Mouse (Mus musculus) gastrocnemius, postnatal 25 days (tissue): ENCODE data around the gene Fam122a. TPM values are rescaled to one million over a fixed set of nuclear protein-coding genes. Genes with fewer than 3 reads are reported as not detected.

Source experiments
- DNase-seq: peaks from one replicate; pipeline ENCODE4 v3.0.0; 2022
- total RNA-seq, 2 experiments: library from RNA; stranded (reverse); gene quantifications; 1 replicate in 1 of 2; 2 replicates in 1 of 2; pipeline ENCODE4 v1.2.3; 2021

Gene Fam122a
- total RNA-seq, 2 experiments from 2014 or later, result 12.2 to 17.5 TPM

DNA sequence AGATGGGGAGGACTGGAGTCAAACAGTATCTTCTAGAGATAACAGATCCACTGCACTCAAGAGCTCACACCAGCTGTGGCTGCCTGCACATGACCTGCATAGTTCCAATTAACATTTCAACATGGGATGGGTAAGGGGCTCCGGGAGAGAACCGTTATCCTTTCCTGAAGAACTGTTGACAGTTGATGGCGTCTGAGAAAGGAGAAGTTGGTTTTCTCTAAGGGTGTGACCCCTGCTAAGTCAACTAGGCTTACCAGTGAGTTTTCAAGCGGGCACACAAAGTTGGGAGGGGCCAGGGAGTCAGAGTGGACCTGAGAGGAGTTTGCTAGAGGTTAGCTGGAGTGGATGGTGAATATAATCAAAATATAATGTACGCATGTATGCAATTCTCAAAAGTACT is 13.1 kb upstream of the Fam122a start:
- no peak for DNase-seq

DNA sequence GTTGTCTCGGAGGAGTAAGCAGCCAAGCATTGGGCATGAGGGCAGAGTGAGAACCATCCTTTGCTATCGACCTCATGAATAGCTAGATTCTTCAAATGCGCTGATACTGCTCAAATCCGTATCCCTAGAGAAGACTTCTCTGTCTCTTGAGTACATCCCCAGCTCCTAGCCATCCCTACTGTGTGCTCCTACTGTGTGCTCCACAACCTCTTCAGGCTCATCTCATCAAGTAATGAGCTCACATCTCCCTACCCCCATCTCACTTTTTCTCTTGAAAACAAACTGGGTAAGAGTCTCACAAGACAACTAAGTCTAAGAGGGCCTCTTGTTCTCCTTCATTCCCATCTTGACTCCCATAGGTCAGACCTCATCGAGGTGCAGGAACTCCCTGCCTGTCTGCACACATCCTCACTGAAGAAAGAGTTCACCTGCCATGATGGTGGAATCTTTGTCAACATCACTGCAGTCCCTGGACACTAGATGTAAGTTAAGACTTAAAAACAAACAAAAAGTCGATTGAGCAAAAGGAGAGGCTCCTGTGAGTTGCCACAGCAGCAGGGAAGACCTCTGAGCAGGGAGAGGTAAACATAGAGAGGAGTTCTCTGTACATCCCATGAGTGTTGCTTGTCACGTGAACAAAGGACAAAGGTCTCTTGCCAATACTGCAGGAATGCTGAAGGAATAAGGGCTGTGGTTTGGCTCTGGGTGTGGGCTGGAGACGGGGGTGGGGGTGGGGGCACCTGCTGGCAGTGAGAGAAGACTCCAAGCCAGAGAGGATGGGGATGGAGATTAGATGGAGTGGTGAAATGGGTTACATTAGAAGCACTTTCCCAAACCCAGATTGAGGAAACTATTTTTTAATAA is 9.5 kb upstream of the Fam122a start:
- DNase-seq, result no peak

DNA sequence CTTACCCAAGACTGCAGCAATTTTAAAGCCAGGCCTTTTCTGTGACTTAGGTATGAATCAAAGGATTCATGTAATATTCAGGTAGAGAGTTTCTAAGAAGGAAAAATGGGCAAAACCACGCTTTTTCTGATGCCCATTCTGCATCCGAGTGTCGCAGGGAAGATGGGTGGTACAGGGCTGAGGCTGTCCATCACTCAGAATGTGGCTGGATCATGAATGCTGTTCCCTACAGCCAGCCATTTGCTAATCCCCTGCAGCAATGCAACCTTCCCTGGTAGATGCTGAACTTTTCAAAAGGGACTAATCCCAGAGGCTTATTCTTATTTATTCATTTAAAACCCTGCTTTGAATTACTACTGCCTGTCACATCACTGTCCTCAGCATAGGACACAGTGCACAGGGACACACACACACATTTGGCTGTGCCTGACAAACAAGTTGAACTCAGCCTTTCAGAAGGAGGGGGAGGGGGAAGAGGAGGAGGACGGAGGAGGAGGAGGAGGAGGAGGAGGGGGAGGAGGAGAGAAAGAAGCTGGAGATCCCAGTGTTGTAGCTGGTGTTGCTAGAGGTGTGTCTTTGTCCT is 7.5 kb upstream of the Fam122a start:
- no peak for DNase-seq

DNA sequence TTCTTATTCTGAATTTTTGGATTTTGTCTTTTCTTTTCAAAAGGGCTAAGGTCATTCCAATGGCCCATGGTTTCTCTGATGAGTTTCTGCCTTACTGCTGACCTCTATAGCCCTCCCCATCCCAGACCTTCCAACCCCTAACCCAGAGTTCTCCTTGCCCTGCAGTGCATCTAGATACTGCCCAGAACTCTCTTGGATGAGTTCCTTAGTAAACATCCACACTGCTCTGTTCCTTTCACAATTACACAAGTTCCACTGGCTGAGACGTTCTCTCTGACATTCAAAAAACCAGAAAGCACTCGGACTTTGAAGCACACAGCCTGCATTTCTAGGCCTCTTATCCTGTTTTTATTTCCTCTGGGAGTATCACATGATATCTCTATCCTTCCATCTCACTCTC is 3.8 kb upstream of the Fam122a start:
- no peak for DNase-seq

DNA sequence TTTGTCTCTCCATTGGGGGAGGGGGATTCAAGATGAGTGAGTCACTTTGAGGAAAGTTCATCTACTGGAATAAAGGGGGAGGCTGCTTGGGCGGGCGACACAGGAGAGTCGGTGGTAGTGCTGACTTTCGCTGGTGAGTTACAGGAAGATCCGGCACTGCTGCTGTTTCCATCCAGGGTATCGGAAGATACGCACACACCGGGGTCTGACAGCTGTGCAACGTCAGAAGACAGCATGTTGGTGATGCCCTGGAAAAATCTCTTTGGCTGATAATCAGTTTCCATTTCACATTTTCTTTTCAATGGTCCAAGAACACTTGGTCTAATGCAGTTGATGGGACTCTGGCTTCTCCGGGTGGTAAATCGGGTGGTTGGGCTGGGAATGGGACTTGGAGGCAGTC is 695 bp downstream of the Fam122a start:
- DNase-seq, result no peak

DNA sequence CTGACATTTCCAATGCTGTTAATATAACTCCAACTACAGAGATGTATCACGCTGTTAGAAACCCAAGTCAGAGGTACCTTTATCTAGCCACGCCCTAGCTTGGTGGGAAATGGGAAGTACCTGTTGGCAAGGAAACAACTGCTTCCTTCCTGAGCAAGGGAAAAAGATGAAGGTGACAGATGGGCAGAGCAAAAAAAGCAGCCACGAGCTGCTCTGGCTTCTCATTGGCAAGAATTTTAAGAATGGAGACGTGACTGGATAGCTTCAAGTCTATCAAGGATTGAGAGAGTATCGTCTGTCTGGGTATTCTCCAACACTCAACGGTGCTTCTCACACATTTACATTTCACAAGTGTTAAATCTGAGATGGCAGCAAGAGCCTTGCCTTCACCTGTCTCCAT is 1.9 kb downstream of the Fam122a start:
- no peak for DNase-seq

DNA sequence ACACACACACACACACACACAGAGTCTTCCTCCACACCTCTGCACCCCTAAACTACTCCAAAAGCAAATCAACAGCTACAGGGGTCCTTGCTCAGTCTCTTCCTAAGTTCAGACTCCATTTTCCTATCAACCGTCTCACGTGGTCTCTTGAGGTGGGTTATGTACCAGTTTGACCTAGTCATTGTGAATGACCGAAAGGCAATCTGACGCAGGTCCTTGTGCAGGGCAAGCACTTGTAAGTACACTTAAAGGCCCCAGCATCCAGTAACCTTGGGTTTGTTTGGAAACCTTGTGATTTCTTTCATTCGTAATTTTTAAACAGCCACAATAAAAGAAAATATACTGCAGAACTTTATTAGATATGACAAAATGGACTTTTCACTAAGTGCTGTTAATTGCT is 4.6 kb downstream of the Fam122a start:
- no peak for DNase-seq

DNA sequence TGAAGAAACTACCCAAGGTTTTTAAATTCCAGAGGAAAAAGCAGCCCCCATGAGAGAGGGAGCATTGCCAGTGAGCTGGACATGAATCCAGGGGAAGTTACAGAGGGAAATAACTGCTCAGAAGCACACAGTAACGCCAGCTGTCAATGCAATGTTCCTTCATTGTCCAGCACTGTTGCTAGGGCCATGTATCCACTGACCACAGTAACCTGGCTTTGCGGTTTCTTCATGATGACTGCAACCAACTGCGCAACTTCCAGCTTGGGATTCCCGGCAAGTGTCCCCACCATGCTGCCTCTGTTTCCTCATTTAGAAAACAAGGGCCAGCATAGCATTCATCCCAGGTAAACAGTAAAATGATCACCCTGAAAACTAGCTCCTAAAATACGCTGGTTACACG is 5.6 kb downstream of the Fam122a start:
- no peak for DNase-seq

DNA sequence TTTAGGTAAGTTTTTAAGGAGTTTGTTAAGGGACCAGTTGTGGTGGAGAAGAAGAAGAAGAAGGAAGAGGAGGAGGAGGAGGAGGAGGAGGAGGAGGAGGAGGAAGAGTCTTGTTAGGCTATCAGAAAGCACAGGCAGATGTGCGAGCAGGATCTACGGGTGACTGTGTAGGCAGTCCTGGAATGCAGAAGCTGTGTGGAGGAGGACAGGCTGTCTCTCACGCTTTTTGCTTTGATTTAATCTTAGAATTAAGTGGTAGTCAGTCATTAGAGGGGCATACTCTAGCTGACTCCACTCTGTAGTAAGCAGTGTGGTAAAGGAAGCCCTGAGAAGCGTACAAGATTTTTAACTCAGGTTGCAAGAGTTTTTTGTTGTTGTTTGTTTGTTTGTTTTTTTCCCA is 7.9 kb downstream of the Fam122a start:
- no peak for DNase-seq

DNA sequence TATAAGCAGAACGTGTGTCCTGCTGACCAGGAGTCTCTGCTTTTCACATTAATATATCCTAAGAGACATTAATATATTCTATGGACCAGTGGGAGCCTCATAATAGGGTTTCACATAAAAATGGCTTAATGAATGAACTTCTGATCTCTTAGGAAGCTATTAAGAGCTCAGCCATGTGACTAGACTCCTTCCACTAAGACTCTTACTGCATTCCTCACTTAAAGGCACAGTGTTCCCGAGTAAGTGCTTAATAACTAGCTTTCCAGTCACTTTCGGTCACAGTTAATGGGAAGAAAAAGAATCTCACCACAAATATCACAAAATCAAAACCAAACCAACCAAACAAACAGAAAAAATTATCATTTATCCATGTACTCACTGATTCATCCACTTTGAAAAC is 8.5 kb downstream of the Fam122a start:
- no peak for DNase-seq

DNA sequence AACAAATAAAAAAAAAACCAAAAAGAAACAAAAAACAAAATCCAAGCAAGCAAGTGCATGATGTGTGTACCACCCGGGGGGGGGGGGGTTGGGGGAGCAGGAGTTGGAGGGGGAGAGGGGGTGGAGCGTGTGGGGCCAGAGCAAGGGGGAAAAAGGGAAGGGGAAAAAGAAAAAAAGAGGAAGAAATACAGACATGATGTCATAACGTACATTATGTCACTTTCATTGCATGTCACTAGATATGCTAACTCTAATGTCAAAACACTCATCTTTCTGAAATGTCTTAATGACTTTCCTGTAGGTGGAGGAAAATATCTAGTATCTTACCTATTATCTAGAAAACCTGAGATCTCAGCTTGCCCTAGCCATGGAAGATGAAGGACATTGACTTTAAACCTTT is 14.1 kb downstream of the Fam122a start:
- DNase-seq, result no peak

DNA sequence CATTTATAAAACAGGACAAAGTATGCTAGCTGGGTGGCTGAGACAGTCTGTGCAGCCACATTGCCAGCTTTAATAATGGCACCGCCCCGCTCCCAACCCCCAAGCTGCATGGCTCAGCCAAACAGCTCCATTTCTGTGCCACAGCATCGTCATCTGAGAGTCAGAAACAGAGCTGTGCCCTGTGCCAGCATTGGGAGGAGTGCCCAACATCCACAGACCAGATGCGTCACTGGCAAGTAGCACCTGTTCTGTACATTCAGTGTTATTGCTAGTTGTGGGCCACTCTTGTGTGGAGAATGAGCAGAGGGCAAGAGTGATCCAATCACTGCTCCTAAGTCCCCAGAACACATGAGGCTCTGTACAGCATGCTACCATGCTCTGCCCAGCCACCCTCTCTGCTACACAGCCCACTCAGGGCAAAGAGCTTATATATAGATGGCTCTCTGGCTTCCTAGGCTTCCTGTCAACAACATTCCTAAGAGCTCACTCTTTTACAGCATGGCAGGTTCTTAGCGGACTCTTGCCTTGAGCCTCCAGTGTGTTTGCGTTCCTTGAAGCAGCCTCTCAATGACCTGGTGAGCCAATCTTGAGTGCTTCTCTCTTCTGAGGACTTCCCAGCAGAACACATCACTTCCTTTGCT is 20.4 kb downstream of the Fam122a start:
- no peak for DNase-seq

DNA sequence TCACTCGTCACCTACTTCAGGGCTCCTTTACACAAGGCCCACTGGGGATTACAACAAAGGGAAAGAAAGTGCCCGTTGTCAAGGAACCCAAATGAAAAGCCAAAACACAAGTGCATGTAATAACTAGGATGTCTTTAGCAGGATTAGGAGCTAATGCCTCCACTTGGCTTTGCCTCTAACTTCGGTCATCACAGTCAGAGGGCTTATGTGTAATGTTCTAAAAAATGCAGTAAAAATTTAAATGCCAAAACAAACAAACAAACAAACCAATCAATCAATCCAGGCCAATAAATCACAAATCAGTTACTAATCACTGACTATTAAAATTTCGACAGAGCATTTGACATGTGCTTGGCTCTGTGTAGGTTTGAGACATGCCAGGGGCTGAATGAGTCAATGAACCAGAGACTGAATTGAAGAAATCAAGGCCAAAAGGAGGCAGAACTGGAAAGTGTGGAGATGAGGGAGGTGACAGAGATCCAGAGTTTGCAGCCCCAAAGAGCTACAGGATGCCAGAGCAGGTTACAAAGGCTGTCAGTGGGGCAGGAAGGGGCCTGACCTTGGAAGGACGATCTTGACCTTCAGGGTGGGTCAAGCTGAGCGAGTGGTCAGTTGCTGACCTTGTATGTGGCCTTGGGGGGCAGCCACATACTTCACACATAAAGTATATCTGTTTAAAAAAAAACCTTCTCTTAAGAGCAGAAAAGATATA is 21.8 kb downstream of the Fam122a start:
- no peak for DNase-seq

DNA sequence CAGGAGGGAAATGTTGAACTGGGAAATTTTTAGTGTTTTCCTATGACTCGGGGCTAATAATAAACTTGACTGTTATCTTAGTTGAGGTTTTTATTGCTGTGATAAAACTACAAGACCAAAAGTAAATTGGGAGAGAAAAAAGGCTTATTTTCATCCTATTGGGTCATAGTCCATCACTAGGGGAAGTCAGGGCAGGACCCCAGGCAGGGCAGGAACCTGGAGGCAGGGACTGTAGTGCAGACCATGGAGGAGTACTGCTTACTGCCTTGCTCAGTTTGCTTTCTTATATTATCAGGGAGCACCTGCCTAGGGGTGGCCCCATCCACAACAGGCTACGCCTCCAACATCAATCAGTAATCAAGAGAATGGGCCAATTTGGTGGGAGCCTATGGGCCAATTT is 22.7 kb downstream of the Fam122a start:
- DNase-seq, result no peak

DNA sequence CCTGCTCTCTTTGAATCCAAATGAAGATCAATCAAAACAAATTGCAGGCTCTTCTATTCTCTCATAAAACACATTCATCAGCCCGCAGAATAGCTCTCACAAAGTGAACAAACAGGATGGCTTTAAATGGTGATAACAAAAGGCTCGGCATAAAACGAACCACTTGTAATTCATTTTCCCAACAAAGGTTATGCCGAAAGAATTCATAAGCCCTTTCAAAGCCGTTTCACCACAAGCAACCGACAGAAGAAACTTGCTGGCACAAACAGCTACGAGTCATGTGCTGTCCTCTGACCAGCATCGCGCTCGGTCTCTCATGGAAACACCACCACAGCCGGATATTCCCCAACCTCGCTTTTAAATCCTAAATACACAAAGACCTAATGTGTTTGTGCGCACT is 23.8 kb downstream of the Fam122a start:
- DNase-seq, result no peak

DNA sequence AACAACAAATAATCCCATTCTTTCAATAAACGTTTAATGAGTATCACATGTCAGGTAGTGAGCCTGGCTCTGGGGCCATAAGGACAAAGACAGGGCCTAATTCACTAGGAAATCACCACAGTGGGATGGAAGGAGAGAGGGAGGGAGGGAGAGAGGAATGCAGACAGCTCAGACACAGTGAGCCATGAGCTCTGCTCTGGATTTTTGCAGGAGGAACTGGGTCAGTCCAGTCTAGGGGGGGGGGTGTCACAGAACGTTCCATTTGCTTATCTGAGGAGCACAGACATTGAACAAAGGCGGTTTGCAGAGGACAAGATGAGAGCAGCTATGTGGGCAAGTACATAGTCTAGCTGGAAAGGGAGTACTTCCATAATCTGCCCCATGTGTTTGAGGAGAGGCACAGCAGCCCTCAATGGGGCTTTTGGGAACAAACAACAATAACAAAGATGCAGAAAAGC is 24.7 kb downstream of the Fam122a start:
- DNase-seq, result no peak

DNA sequence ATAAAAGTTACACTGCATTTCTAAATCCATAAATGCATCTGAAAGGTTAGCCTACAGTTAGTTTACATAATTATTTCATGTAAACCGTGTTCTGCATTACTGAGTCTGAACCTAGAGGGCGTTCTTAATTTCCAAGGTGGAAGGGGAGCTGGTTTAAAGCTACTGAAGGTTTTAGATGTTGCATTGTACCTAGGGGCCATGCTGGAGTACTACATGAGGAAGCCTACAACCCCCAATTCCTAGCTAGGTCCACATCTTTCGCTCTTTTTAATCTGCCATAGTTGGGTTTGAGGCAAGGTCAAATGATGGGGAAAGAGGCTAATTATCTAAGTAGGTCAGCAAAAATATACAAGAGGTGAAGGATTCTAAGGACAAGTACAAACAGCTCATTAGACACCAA is 25.5 kb downstream of the Fam122a start:
- DNase-seq, result no peak

DNA sequence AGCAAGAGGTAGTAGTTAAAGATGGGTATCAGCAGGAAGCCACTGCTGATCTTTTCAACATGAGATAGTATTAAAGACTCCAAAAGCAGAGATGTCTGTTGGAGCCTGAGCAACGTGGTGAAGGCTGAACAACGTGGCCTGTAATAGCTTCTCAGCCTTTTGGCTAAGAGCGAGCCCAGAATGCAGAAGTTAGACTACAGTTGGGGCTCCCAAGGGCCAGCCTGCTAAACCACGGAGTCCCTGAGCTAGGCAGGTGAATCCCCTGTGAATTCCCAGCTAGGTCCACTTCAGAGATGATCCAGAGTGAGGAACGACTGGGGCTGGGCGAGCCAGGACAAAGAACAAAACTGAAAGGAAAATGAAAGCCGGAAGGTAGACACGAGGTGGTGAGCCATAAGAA is 26.4 kb downstream of the Fam122a start:
- no peak for DNase-seq

DNA sequence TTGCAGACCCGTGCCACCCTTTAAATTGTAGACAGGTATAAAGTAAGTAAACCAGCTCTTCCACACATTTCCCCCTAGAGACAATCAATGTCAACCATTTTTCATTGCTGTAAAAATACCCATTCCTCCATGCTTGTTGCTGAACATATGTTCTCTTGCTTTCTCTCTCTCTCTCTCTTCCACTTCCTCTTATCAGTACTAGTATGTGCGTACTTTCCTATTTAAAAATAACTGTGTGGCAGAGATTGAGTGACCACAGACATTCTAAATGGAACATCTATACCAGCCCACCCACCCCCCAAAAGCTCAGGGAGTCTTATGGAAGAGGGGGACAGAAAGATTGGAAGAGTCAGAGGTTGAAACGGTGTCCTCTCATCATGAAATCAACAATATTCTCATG is 32.8 kb downstream of the Fam122a start:
- DNase-seq, result no peak

DNA sequence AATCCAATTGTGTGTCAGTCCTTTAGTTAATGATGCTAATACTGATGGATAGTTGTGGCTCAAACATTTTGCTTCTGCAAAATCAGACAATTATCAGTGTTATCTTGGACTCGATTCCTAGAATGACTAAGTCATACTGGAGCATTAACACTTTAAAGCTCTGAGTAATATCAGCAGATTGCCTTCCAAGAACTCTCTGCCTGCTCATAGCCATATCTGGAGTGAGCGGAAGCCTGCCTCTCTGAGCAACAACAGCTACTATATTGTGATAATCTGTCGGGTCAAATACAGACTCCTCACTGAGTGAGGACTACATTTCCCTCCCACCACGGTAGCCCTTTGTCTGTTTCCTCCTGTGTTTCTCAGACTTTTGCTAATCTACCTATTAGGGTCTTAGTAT is 37.4 kb downstream of the Fam122a start:
- no peak for DNase-seq

DNA sequence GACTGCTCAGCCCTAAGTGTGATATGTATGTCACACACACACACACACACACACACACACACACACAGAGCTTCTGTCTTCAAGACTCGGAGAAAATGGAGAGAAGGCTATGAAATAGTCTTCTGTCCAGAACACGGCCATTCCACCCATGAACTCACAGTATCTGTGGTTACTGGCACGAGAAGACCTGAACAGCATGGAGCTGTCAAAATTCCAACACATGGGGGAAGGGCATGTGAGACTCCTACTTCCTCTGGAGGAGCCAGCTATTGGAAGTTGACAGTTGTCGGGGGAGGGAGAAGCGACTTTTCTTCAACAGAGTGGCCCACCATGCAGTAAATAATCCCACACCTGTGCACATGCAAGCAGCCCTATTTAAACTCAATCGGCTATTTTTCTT is 42.9 kb downstream of the Fam122a start:
- DNase-seq, result no peak

DNA sequence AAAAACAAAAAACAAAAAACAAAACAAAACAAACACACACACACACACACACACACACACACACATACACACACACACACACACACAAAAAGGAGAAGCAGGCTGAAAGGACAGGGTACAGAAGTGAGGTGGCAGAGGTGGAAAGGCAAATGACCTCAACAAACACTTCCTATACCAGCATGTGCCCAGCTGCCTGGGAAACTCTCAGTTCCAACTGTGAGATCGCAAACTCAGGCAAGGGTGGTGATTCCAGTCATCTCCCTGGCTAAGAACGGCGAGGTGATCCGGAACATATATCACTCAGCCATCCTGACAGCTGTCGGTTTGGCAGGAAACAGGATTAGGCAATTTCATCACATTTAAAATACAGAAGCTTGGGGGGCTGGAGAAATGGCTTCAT is 44.7 kb downstream of the Fam122a start:
- DNase-seq, result no peak

DNA sequence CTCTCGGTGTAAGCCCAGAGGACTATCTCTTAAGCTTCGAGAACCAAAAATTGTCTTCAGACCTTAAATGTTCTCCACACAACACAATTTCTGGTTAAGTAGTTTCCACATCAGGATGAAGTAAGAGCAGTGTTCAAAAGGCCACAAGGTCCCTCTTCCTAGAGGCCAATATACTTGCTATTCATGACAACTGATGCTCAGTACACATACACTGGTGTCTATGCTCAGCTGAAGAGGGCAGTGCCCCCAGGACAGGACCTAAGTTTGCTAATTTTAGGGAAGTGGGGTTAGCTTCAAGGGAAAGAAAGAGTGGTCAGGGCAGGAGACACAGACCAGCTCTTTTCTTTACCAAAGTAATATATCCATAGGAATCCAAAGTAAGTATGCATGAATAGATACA is 45.8 kb downstream of the Fam122a start:
- DNase-seq, result no peak
